Mouse (Mus musculus) right cerebral cortex, postnatal 4 days (tissue): ENCODE results near the gene Ifnlr1.

Experiments used
- DNase-seq: peaks from one replicate; pipeline ENCODE4 v3.0.0-alpha.2; 2022

Ifnlr1 gene

GRCm38 (mm10) chr4:135744726-135745448 lies 58.8 kb downstream of the Ifnlr1 start:
- DNase-seq = no peak

- no peak for DNase-seq
These were observed 59.5 kb downstream of the Ifnlr1 start for GRCm38 (mm10) chr4:135745613-135746012.

- no peak for DNase-seq
These were observed 64.8 kb downstream of the Ifnlr1 start for GRCm38 (mm10) chr4:135750896-135751295.

- DNase-seq = no peak
These were observed 66.2 kb downstream of the Ifnlr1 start for GRCm38 (mm10) chr4:135752106-135752778.

- DNase-seq = no peak
These were observed 66.7 kb downstream of the Ifnlr1 start for GRCm38 (mm10) chr4:135752779-135753164.
